Mouse (Mus musculus) cerebellum, adult 2 months (tissue): ENCODE measurements around the gene Trp53bp2. TPM values are rescaled to one million over a fixed set of nuclear protein-coding genes. Genes with fewer than 3 reads are reported as not detected.

Experiments used
- DNase-seq, 2 experiments: peaks; one replicate each; pipeline ENCODE4 v3.0.0; 2021
- H3K27ac ChIP-seq: fragments of 200-500 bp; 2 replicates; pipeline ENCODE4 v1.5.1; 2012; ENCODE audit warnings: low read length, control low read depth, inconsistent platforms; ENCODE audit not compliant: insufficient read depth
- H3K27me3 ChIP-seq: fragments of 200-500 bp; 2 replicates; pipeline ENCODE4 v1.6.1; 2012; ENCODE audit warnings: inconsistent platforms, mild to moderate bottlenecking, low read length, moderate library complexity; ENCODE audit not compliant: control insufficient read depth, insufficient read depth
- H3K4me1 ChIP-seq: fragments of 200-500 bp; 2 replicates; pipeline ENCODE4 v1.6.1; 2011; ENCODE audit warnings: low read length; ENCODE audit not compliant: control insufficient read depth, insufficient read depth
- H3K4me3 ChIP-seq: fragments of 200-500 bp; replicated peaks from 2 replicates; pipeline ENCODE3; 2011; ENCODE audit warnings: mild to moderate bottlenecking, low read depth, low read length, control low read depth; ENCODE audit not compliant: insufficient read depth
- CTCF ChIP-seq: fragments of 200-500 bp; IDR thresholded peaks from 2 replicates; pipeline ENCODE4 v1.5.1; 2011; ENCODE audit warnings: low read depth, mild to moderate bottlenecking, control low read depth, low read length, moderate library complexity, borderline replicate concordance; ENCODE audit not compliant: insufficient read depth
- POLR2A ChIP-seq: fragments of 200-500 bp; IDR thresholded peaks from 2 replicates; pipeline ENCODE4 v1.6.1; 2011; ENCODE audit warnings: low read length, control low read depth, borderline replicate concordance; ENCODE audit not compliant: insufficient read depth
- WGBS: fragments of 180-500 bp; shearing (Covaris S2); methylation state at CpG from one replicate; pipeline ENCODE4 v1.1.7; 2018; 5-methylcytosine and 5-hydroxymethylcytosine counted together
- polyA plus RNA-seq: library from polyadenylated mRNA; depleted of rRNA; stranded (reverse); fragments of >200 nt; gene quantifications from 2 replicates; pipeline ENCODE4 v1.2.3, GENCODE M21; 2012

Gene Trp53bp2
- polyA plus RNA-seq, 1 experiment = 21.1 TPM

GRCm38 (mm10) chr1:182491839-182492238 lies 82.9 kb downstream of the Trp53bp2 start:
- H3K4me1 ChIP-seq = no peaks in the 10 kb centered on the region
- no peak for TF ChIP-seq CTCF
- TF ChIP-seq POLR2A = no peak
- no peaks in the 10 kb centered on the region for H3K27me3 ChIP-seq
- no peak overlapping the region for H3K27ac ChIP-seq
- H3K4me3 ChIP-seq = no peak overlapping the region
- DNase-seq = no peak
- 79% methylated on average over 6 of the region's 6 CpGs for WGBS

GRCm38 (mm10) chr1:182494285-182495145 lies 85.5 kb downstream of the Trp53bp2 start:
- Histone ChIP-seq H3K27me3 (no peaks in the 10 kb centered on the region), H3K4me3 (no peak overlapping the region), H3K4me1 (no peaks in the 10 kb centered on the region), H3K27ac (0 out of 2 replicates have a peak overlapping the region, but pooled peaks have one; percentile 27)
- no peak for DNase-seq
- 64% methylated on average over 17 of the region's 17 CpGs for WGBS
- TF ChIP-seq CTCF (no peak), POLR2A (no peak)

- no peak for DNase-seq
- Histone ChIP-seq H3K4me3 (no peak overlapping the region), H3K27ac (no peak overlapping the region), H3K4me1 (peaks cover 7% of the 10 kb centered on the region; the same call in 1 of the 2 replicates), H3K27me3 (no peaks in the 10 kb centered on the region)
- 77% methylated on average over 6 of the region's 6 CpGs for WGBS
- no peak for TF ChIP-seq POLR2A
- TF ChIP-seq CTCF = no peak
Observed at GRCm38 (mm10) chr1:182496685-182497084, 87.7 kb downstream of the Trp53bp2 start.

GRCm38 (mm10) chr1:182497736-182498135 lies 88.8 kb downstream of the Trp53bp2 start:
- H3K4me3 ChIP-seq = no peak overlapping the region
- H3K4me1 ChIP-seq = peaks cover 9% of the 10 kb centered on the region
- WGBS = 52% methylated on average over 4 of the region's 4 CpGs
- H3K27ac ChIP-seq = no peak overlapping the region
- no peak for DNase-seq
- TF ChIP-seq CTCF (no peak), POLR2A (no peak)
- no peaks in the 10 kb centered on the region for H3K27me3 ChIP-seq

- Histone ChIP-seq H3K4me3 (no peak overlapping the region), H3K27me3 (no peaks in the 10 kb centered on the region), H3K4me1 (peaks cover 15% of the 10 kb centered on the region), H3K27ac (0 out of 2 replicates have a peak overlapping the region, but pooled peaks have one; percentile 35)
- 44% methylated on average over 9 of the region's 9 CpGs for WGBS
- DNase-seq = no peak
- TF ChIP-seq POLR2A = no peak
Observed at GRCm38 (mm10) chr1:182499443-182500089, 90.6 kb downstream of the Trp53bp2 start.

GRCm38 (mm10) chr1:182500224-182500623 lies 91.3 kb downstream of the Trp53bp2 start:
- WGBS = 73% methylated on average over 4 of the region's 4 CpGs
- Histone ChIP-seq H3K27ac (peak overlapping the region; percentile 35; the same call in 1 of the 2 replicates), H3K27me3 (no peaks in the 10 kb centered on the region), H3K4me1 (peaks cover 15% of the 10 kb centered on the region), H3K4me3 (no peak overlapping the region)
- TF ChIP-seq POLR2A (no peak), CTCF (no peak)
- DNase-seq = no peak

GRCm38 (mm10) chr1:182500843-182501242 lies 91.9 kb downstream of the Trp53bp2 start:
- Histone ChIP-seq H3K27me3 (no peaks in the 10 kb centered on the region), H3K4me1 (peaks cover 15% of the 10 kb centered on the region), H3K4me3 (no peak overlapping the region), H3K27ac (no peak overlapping the region; the same call in 1 of the 2 replicates)
- 80% methylated on average over 4 of the region's 4 CpGs for WGBS
- no peak for DNase-seq
- TF ChIP-seq POLR2A (no peak), CTCF (no peak)
